8 mouse cellular contexts compared by ENCODE assay signal in genomic region chr11:33204329-33204705, GRCm38 (mm10). TPM values are rescaled to one million over a fixed set of nuclear protein-coding genes. Genes with fewer than 3 reads are reported as not detected.
DNase-seq lines count a peak whose midpoint lies in the region; ATAC-seq and TF ChIP-seq lines count a peak whose summit lies in the region.

No protein-coding gene starts in this region.

- H3K4me1 ChIP-seq in cerebellum, adult 2 months (ENCODE audit: control insufficient read depth, insufficient read depth, low read length): peaks cover 10% of the 10 kb centered on the region; the same call in 1 of the 2 replicates
- H3K4me1 ChIP-seq in forebrain, embryonic 13.5 days: peaks cover 37% of the 10 kb centered on the region
- peaks cover 36% of the 10 kb centered on the region for H3K4me1 ChIP-seq in limb, embryonic 12.5 days (replicated peaks)

- ATAC-seq in forebrain, embryonic 13.5 days: no peak
- ATAC-seq in limb, embryonic 12.5 days (ENCODE audit: insufficient number of reproducible peaks, insufficient read depth, low FRiP score, low TSS enrichment, low read depth): no peak

- H3K27ac ChIP-seq in cerebellum, adult 2 months (ENCODE audit: insufficient read depth, low read length): peak overlapping the region; percentile 49
- no peak overlapping the region for H3K27ac ChIP-seq in forebrain, embryonic 13.5 days
- no peak overlapping the region for H3K27ac ChIP-seq in limb, embryonic 12.5 days

- H3K4me3 ChIP-seq in cerebellum, adult 2 months (replicated peaks; ENCODE audit: insufficient read depth, low read depth, low read length): peak overlapping the region; percentile 56
- peak overlapping the region; percentile 35 for H3K4me3 ChIP-seq in forebrain, embryonic 13.5 days
- peak overlapping the region; percentile 36; the same call in 1 of the 2 replicates for H3K4me3 ChIP-seq in limb, embryonic 12.5 days (replicated peaks)

- H3K27me3 ChIP-seq in cerebellum, adult 2 months (ENCODE audit: control insufficient read depth, insufficient read depth, low read length): peaks cover 9% of the 10 kb centered on the region; the same call in 1 of the 2 replicates
- peaks cover 92% of the 10 kb centered on the region for H3K27me3 ChIP-seq in forebrain, embryonic 13.5 days
- peaks cover 96% of the 10 kb centered on the region for H3K27me3 ChIP-seq in limb, embryonic 12.5 days

- no peaks in the 10 kb centered on the region for H3K36me3 ChIP-seq in forebrain, embryonic 13.5 days (ENCODE audit: poor library complexity, severe bottlenecking)
- no peaks in the 10 kb centered on the region for H3K36me3 ChIP-seq in limb, embryonic 12.5 days

- H3K9ac ChIP-seq in forebrain, embryonic 13.5 days: no peak overlapping the region
- no peak overlapping the region for H3K9ac ChIP-seq in limb, embryonic 12.5 days (replicated peaks)

- peak overlapping the region; percentile 63 for H3K4me2 ChIP-seq in forebrain, embryonic 13.5 days
- H3K4me2 ChIP-seq in limb, embryonic 12.5 days: peak overlapping the region; percentile 58; the same call in 1 of the 2 replicates

- WGBS in cerebellum, adult 2 months: 4% methylated on average over 18 of the region's 18 CpGs
- under 1% methylated on average over 18 of the region's 18 CpGs for WGBS in forebrain, embryonic 13.5 days
- under 1% methylated on average over 18 of the region's 18 CpGs for WGBS in limb, embryonic 12.5 days

- no peak for TF ChIP-seq POLR2A in cerebellum, adult 2 months (IDR thresholded peaks at IDR 0.05; ENCODE audit: borderline replicate concordance, insufficient read depth, low read length)

- DNase-seq in cerebellum, adult 11-12 months: peak; percentile 41
- DNase-seq in cerebellum, postnatal 4 days (ENCODE audit: low spot score in 2 of 2): no peak
- DNase-seq in cerebellum, adult 2 months: peak; percentile 35 to 51
- no peak for DNase-seq in adipocyte (ENCODE audit: low spot score)
- DNase-seq in urinary bladder, postnatal 25 days (ENCODE audit: low spot score): no peak
- no peak for DNase-seq in right cerebral cortex, postnatal 14 days

- no peaks in the 10 kb centered on the region for H3K9me3 ChIP-seq in forebrain, embryonic 13.5 days (replicated peaks)
- H3K9me3 ChIP-seq in limb, embryonic 12.5 days: no peaks in the 10 kb centered on the region

- TF ChIP-seq CTCF in cerebellum, adult 2 months (IDR thresholded peaks at IDR 0.05; ENCODE audit: borderline replicate concordance, insufficient read depth, low read depth, low read length): no peak

RNA-seq across cellular contexts. Expression of gene Tlx3, which starts 0.9 kb away (rescaled TPM):
- 12.4 and 14.3 TPM in 2 replicates for polyA plus RNA-seq in cerebellum, adult 2 months (2012; rRNA removed)
- 0.15 TPM in 1 of 2 replicates, not detected in the other for polyA plus RNA-seq in forebrain, embryonic 13.5 days (2015; fragmentation: Nextera tagmentation; extraction: Ambion mirVana)
- 0.39 TPM in 1 of 2 replicates, not detected in the other for polyA plus RNA-seq in limb, embryonic 12.5 days (2016; fragmentation: Nextera tagmentation; extraction: Ambion mirVana)

RNA-seq across cellular contexts. Expression of gene Npm1, which starts 41.3 kb away (rescaled TPM):
- polyA plus RNA-seq in cerebellum, adult 2 months (2012; rRNA removed): 255 and 267 TPM in 2 replicates
- 786 and 829 TPM in 2 replicates for polyA plus RNA-seq in forebrain, embryonic 13.5 days (2015; fragmentation: Nextera tagmentation; extraction: Ambion mirVana)
- polyA plus RNA-seq in limb, embryonic 12.5 days (2016; fragmentation: Nextera tagmentation; extraction: Ambion mirVana): 1,112 and 1,195 TPM in 2 replicates

RNA-seq across cellular contexts. Expression of gene Fgf18, which starts 57.1 kb away (rescaled TPM):
- 5.4 and 7.2 TPM in 2 replicates for polyA plus RNA-seq in cerebellum, adult 2 months (2012; rRNA removed)
- polyA plus RNA-seq in forebrain, embryonic 13.5 days (2015; fragmentation: Nextera tagmentation; extraction: Ambion mirVana): 1.6 and 2.9 TPM in 2 replicates
- 18.2 and 19.0 TPM in 2 replicates for polyA plus RNA-seq in limb, embryonic 12.5 days (2016; fragmentation: Nextera tagmentation; extraction: Ambion mirVana)

Comparison
In these comparisons a context has a peak if more than half of its experiments do, and no peak if none do; other contexts are left out.
1. DNase-seq: peak in cerebellum, adult 11-12 months (single experiment) and cerebellum, adult 2 months (2 of 2); none in cerebellum, postnatal 4 days (0 of 2), adipocyte (single experiment), urinary bladder, postnatal 25 days (single experiment) and right cerebral cortex, postnatal 14 days (single experiment).
2. Peak in every context shown above with its lines, with median percentiles within 50 percentile points of each other: H3K4me3 ChIP-seq.